Comparison of ENCODE assay signal across 8 mouse cellular contexts in the genomic region with DNA sequence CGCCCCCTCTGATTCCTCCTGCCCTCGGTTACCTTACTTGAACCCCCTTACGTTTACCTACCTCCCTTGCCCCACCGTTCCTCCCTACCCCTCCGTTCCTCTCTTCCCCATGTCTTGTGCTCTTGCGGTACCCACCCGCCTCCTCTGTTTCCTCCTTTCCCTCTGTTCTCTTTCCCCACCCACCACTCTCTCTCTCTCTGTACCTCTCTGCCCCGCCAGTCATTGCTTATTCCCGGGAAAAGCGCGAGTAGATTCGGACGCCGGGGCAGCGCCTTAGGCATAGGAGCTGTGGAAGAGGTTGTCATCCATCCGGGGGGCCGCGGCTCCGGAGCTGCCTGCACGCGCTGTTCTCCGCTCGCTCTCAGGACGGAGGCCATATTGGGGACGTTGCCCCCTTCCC. TPM values are rescaled to one million over a fixed set of nuclear protein-coding genes. Genes with fewer than 3 reads are reported as not detected.
DNase-seq lines count a peak whose midpoint lies in the region; ATAC-seq and TF ChIP-seq lines count a peak whose summit lies in the region.

No protein-coding gene starts in this region.

- H3K4me2 ChIP-seq in neural tube, embryonic 11.5 days (ENCODE audit: low read depth) = peak overlapping the region; percentile 32
- H3K4me2 ChIP-seq in neural tube, embryonic 13.5 days = peak overlapping the region; percentile 34

- H3K36me3 ChIP-seq in neural tube, embryonic 11.5 days (ENCODE audit: control insufficient read depth, insufficient read depth, low read length) = no peaks in the 10 kb centered on the region
- H3K36me3 ChIP-seq in limb, embryonic 10.5 days = no peaks in the 10 kb centered on the region
- H3K36me3 ChIP-seq in neural tube, embryonic 13.5 days = no peaks in the 10 kb centered on the region

- no peak overlapping the region; the same call in 1 of the 2 replicates for H3K9ac ChIP-seq in neural tube, embryonic 11.5 days (ENCODE audit: low read length)
- peak overlapping the region; percentile 38 for H3K9ac ChIP-seq in neural tube, embryonic 13.5 days

- no peak for TF ChIP-seq CTCF in cerebellum, adult 2 months (IDR thresholded peaks at IDR 0.05; ENCODE audit: borderline replicate concordance, insufficient read depth, low read depth, low read length)

- peaks cover 21% of the 10 kb centered on the region for H3K4me1 ChIP-seq in neural tube, embryonic 11.5 days (ENCODE audit: control insufficient read depth, insufficient read depth, low read length)
- peaks cover 62% of the 10 kb centered on the region for H3K4me1 ChIP-seq in limb, embryonic 10.5 days
- peaks cover 48% of the 10 kb centered on the region for H3K4me1 ChIP-seq in neural tube, embryonic 13.5 days (replicated peaks)
- H3K4me1 ChIP-seq in cerebellum, adult 2 months (ENCODE audit: control insufficient read depth, insufficient read depth, low read length) = peaks cover 35% of the 10 kb centered on the region

- no peak overlapping the region for H3K4me3 ChIP-seq in neural tube, embryonic 11.5 days (ENCODE audit: low read depth, low read length)
- peak overlapping the region; percentile 40 for H3K4me3 ChIP-seq in limb, embryonic 10.5 days
- H3K4me3 ChIP-seq in neural tube, embryonic 13.5 days = no peak overlapping the region
- no peak overlapping the region for H3K4me3 ChIP-seq in cerebellum, adult 2 months (replicated peaks; ENCODE audit: insufficient read depth, low read depth, low read length)

- no peak for DNase-seq in frontal cortex, postnatal 36 days (ENCODE audit: low spot score in 2 of 2)
- DNase-seq in neural tube, embryonic 11.5 days (ENCODE audit: low spot score) = no peak
- no peak for DNase-seq in neural tube, embryonic 10.5 days (ENCODE audit: extremely low spot score, low spot score)
- DNase-seq in limb, embryonic 10.5 days (ENCODE audit: low spot score) = no peak
- no peak for DNase-seq in embryo, embryonic 10.5 days (ENCODE audit: low spot score)
- DNase-seq in cerebellum, adult 2 months = no peak

- no peak overlapping the region for H3K27ac ChIP-seq in neural tube, embryonic 11.5 days (ENCODE audit: low read depth, low read length)
- peak overlapping the region; percentile 50 for H3K27ac ChIP-seq in limb, embryonic 10.5 days
- H3K27ac ChIP-seq in neural tube, embryonic 13.5 days (replicated peaks) = no peak overlapping the region
- no peak overlapping the region for H3K27ac ChIP-seq in cerebellum, adult 2 months (ENCODE audit: insufficient read depth, low read length)

- TF ChIP-seq POLR2A in cerebellum, adult 2 months (IDR thresholded peaks at IDR 0.05; ENCODE audit: borderline replicate concordance, insufficient read depth, low read length) = no peak

- ATAC-seq in frontal cortex, adult (ENCODE audit: low TSS enrichment) = peak; percentile 17; the same call in 1 of the 2 replicates
- ATAC-seq in neural tube, embryonic 11.5 days (ENCODE audit: insufficient read depth, low FRiP score, low TSS enrichment) = no peak
- no peak for ATAC-seq in neural tube, embryonic 13.5 days (ENCODE audit: low read depth)

- peaks cover 3% of the 10 kb centered on the region; the same call in 1 of the 2 replicates for H3K27me3 ChIP-seq in neural tube, embryonic 11.5 days (ENCODE audit: control insufficient read depth, insufficient read depth, low read length)
- peaks cover 82% of the 10 kb centered on the region for H3K27me3 ChIP-seq in limb, embryonic 10.5 days (ENCODE audit: low read depth, poor library complexity, severe bottlenecking)
- H3K27me3 ChIP-seq in neural tube, embryonic 13.5 days = peaks cover 27% of the 10 kb centered on the region
- no peaks in the 10 kb centered on the region for H3K27me3 ChIP-seq in cerebellum, adult 2 months (ENCODE audit: control insufficient read depth, insufficient read depth, low read length)

- WGBS in neural tube, embryonic 11.5 days = 42% methylated on average over 25 of the region's 25 CpGs
- WGBS in limb, embryonic 10.5 days = 37% methylated on average over 25 of the region's 25 CpGs
- WGBS in neural tube, embryonic 13.5 days = 35% methylated on average over 25 of the region's 25 CpGs
- 64% methylated on average over 25 of the region's 25 CpGs for WGBS in cerebellum, adult 2 months

- no peaks in the 10 kb centered on the region for H3K9me3 ChIP-seq in neural tube, embryonic 11.5 days (ENCODE audit: control insufficient read depth, low read length)
- no peaks in the 10 kb centered on the region for H3K9me3 ChIP-seq in limb, embryonic 10.5 days (replicated peaks)
- no peaks in the 10 kb centered on the region for H3K9me3 ChIP-seq in neural tube, embryonic 13.5 days

RNA-seq across cellular contexts. Expression of a gene that starts 59.0 kb away (rescaled TPM):
- 7.5 and 10.0 TPM in 2 replicates for polyA plus RNA-seq in neural tube, embryonic 11.5 days (2014; fragmentation: Nextera tagmentation; extraction: Ambion mirVana)
- 2.8 and 4.2 TPM in 2 replicates for polyA plus RNA-seq in limb, embryonic 10.5 days (2016; fragmentation: Nextera tagmentation; extraction: Ambion mirVana)
- 39.5 and 51.2 TPM in 2 replicates for polyA plus RNA-seq in neural tube, embryonic 13.5 days (2015; fragmentation: Nextera tagmentation; extraction: Ambion mirVana)
- 396 and 425 TPM in 2 replicates for polyA plus RNA-seq in cerebellum, adult 2 months (2012; rRNA removed)
